Mouse (Mus musculus): ENCODE measurements around the gene Tmc3.

DNA sequence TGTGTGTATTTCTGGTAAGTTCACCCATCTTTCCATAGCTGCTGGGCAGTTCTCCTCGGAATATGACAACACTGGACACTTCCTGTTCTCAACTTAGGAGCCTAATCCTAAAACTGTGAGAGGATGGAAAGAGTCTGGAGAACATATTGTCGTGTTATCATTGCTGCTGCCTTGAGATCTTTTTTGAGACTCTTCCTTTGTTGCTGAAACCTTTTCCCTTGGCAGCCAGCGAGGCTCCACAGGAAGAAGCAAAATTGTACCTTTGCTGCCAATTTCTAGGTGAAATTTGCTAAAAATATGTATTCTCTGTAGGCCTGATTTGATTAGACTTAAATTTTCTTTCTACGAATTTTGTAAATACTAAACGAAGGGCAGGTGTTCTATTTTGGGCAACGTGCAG lies 30.2 kb upstream of the Tmc3 start:
- TF ChIP-seq CTCF (IDR thresholded peaks at IDR 0.05), result no peak
- TF ChIP-seq EP300 (IDR thresholded peaks at IDR 0.05), result no peak
